Mouse (Mus musculus): ENCODE measurements around the gene Xcr1. TPM values are rescaled to one million over a fixed set of nuclear protein-coding genes. Genes with fewer than 3 reads are reported as not detected.

The Xcr1 gene
- polyA plus RNA-seq (2012; rRNA removed) (0.01 TPM in 1 of 2 replicates, not detected in the other), polyA plus RNA-seq (2014; fragmentation: Nextera tagmentation; extraction: Ambion mirVana) (not detected in 2 replicates)

DNA sequence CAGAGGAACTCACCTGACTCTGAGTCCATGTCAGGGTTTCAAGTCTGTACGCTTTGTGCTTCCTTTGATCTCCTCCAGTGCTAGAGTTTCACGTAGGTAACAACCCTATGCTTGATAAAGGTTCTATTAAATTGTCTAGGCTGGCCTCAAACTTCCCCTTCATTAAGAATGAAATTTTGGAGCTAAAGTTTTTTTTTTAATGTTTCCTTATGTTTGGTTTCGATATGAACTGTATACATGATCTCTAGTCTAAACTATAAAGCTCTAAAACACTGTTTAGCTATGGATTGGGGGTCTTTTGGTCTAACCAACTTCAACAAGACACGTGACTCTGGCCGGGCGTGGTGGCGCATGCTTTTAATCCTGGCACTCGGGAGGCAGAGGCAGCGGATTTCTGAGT lies at the start of gene Xcr1:
TSS of gene Xcr1 (minus strand) at position 101 of the 400 bp plus-strand sequence.
- WGBS (ENCODE audit: insufficient replicate concordance), result 70% methylated on average over 9 of the region's 9 CpGs
- H3K27ac ChIP-seq, result no peak within 1 kb of the TSS

GRCm38 (mm10) chr9:123872049-123872448 lies 10.2 kb upstream of the Xcr1 start:
- H3K36me3 ChIP-seq (replicated peaks; ENCODE audit: control insufficient read depth, insufficient read depth, low read depth), result no peaks in the 10 kb centered on the region
- no peaks in the 10 kb centered on the region for H3K9me3 ChIP-seq (ENCODE audit: control insufficient read depth, low read length)
- 42% methylated on average over 4 of the region's 4 CpGs for WGBS (ENCODE audit: insufficient replicate concordance)
- H3K4me2 ChIP-seq (ENCODE audit: low read depth), result no peak overlapping the region
- no peaks in the 10 kb centered on the region for H3K4me1 ChIP-seq (replicated peaks; ENCODE audit: control insufficient read depth in 2 of 2, insufficient read depth in 2 of 2, low read length in 1 of 2)
- DNase-seq (ENCODE audit: low read depth in 3 of 3, low spot score in 3 of 3) (no peak), ATAC-seq (ENCODE audit: insufficient read depth) (no peak)
- no peak overlapping the region for H3K27ac ChIP-seq
- H3K27me3 ChIP-seq (ENCODE audit: control insufficient read depth, insufficient read depth, low read length), result no peaks in the 10 kb centered on the region
- no peak overlapping the region for H3K4me3 ChIP-seq (ENCODE audit: insufficient read depth in 1 of 2, low read depth in 2 of 2, low read length in 2 of 2)
- TF ChIP-seq CTCF (IDR thresholded peaks at IDR 0.05; ENCODE audit: low read depth) (no peak), EP300 (IDR thresholded peaks at IDR 0.05; ENCODE audit: low read depth) (no peak)
- H3K9ac ChIP-seq (replicated peaks), result no peak overlapping the region

More for the DNA sequence above, at the start of gene Xcr1:
- H3K4me1 ChIP-seq (replicated peaks; ENCODE audit: control insufficient read depth in 2 of 2, insufficient read depth in 2 of 2, low read length in 1 of 2), result no peaks in the 10 kb centered on the region
- H3K9ac ChIP-seq (replicated peaks), result no peak within 1 kb of the TSS
- TF ChIP-seq CTCF (IDR thresholded peaks at IDR 0.05; ENCODE audit: low read depth) (no peak), EP300 (IDR thresholded peaks at IDR 0.05; ENCODE audit: low read depth) (no peak)
- H3K9me3 ChIP-seq (ENCODE audit: control insufficient read depth, low read length), result no peaks in the 10 kb centered on the region
- ATAC-seq (ENCODE audit: insufficient read depth) (no peak), DNase-seq (ENCODE audit: low read depth in 3 of 3, low spot score in 3 of 3) (no peak)
- H3K27me3 ChIP-seq (ENCODE audit: control insufficient read depth, insufficient read depth, low read length), result no peaks in the 10 kb centered on the region
- no peaks in the 10 kb centered on the region for H3K36me3 ChIP-seq (replicated peaks; ENCODE audit: control insufficient read depth, insufficient read depth, low read depth)
- no peak within 1 kb of the TSS for H3K4me3 ChIP-seq (ENCODE audit: insufficient read depth in 1 of 2, low read depth in 2 of 2, low read length in 2 of 2)
- no peak within 1 kb of the TSS for H3K4me2 ChIP-seq (ENCODE audit: low read depth)

DNA sequence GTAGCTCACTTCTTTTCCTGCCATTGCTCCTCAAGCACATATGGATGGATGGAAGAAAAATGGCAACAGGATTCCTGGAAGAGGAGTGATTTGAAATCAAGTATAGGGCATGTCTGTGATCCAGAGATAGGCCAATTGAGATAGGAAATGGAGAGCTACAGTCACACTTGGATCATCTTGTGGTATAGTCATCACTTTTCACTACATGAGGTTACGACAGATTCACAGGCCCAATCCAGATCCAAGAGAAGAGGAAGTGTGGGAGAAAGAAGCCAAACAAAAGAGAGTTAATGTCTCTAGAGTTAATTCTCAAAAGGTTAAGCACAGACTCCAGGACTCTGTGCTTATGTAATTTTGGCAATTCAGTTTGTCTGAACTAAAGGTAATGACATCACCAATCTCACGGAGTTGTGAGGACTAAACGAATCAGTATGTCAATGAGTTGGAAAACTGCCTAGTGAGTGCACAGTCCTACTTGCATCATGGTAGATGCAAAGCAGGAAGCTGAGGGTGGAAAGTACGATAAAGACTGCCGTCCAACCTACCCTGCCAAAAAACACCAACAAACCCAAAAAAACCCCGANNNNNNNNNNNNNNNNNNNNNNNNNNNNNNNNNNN lies 7.4 kb upstream of the Xcr1 start:
- Histone ChIP-seq H3K9ac (replicated peaks) (no peak overlapping the region), H3K4me1 (replicated peaks; ENCODE audit: control insufficient read depth in 2 of 2, insufficient read depth in 2 of 2, low read length in 1 of 2) (no peaks in the 10 kb centered on the region), H3K27ac (no peak overlapping the region), H3K36me3 (replicated peaks; ENCODE audit: control insufficient read depth, insufficient read depth, low read depth) (no peaks in the 10 kb centered on the region), H3K9me3 (ENCODE audit: control insufficient read depth, low read length) (no peaks in the 10 kb centered on the region), H3K27me3 (ENCODE audit: control insufficient read depth, insufficient read depth, low read length) (no peaks in the 10 kb centered on the region), H3K4me3 (ENCODE audit: insufficient read depth in 1 of 2, low read depth in 2 of 2, low read length in 2 of 2) (no peak overlapping the region), H3K4me2 (ENCODE audit: low read depth) (no peak overlapping the region)
- WGBS (ENCODE audit: insufficient replicate concordance), result 40% methylated on average over 4 of the region's 6 CpGs
- ATAC-seq (ENCODE audit: insufficient read depth) (no peak), DNase-seq (ENCODE audit: low read depth in 3 of 3, low spot score in 3 of 3) (no peak)
- TF ChIP-seq EP300 (IDR thresholded peaks at IDR 0.05; ENCODE audit: low read depth) (no peak), CTCF (IDR thresholded peaks at IDR 0.05; ENCODE audit: low read depth) (no peak)

- TF ChIP-seq EP300 (IDR thresholded peaks at IDR 0.05; ENCODE audit: low read depth), result no peak
- no peak for TF ChIP-seq CTCF (IDR thresholded peaks at IDR 0.05; ENCODE audit: low read depth)
- Histone ChIP-seq H3K4me1 (replicated peaks; ENCODE audit: control insufficient read depth in 2 of 2, insufficient read depth in 2 of 2, low read length in 1 of 2) (no peaks in the 10 kb centered on the region), H3K9me3 (ENCODE audit: control insufficient read depth, low read length) (no peaks in the 10 kb centered on the region), H3K4me2 (ENCODE audit: low read depth) (no peak overlapping the region), H3K4me3 (ENCODE audit: insufficient read depth in 1 of 2, low read depth in 2 of 2, low read length in 2 of 2) (no peak overlapping the region), H3K27me3 (ENCODE audit: control insufficient read depth, insufficient read depth, low read length) (no peaks in the 10 kb centered on the region), H3K27ac (no peak overlapping the region), H3K9ac (replicated peaks) (no peak overlapping the region), H3K36me3 (replicated peaks; ENCODE audit: control insufficient read depth, insufficient read depth, low read depth) (no peaks in the 10 kb centered on the region)
- DNase-seq (ENCODE audit: low read depth in 3 of 3, low spot score in 3 of 3), result no peak
- ATAC-seq (ENCODE audit: insufficient read depth), result no peak
- 71% methylated on average over 1 of the region's 1 CpGs for WGBS (ENCODE audit: insufficient replicate concordance)
These were observed 1.8 kb upstream of the Xcr1 start for GRCm38 (mm10) chr9:123863641-123864040.

DNA sequence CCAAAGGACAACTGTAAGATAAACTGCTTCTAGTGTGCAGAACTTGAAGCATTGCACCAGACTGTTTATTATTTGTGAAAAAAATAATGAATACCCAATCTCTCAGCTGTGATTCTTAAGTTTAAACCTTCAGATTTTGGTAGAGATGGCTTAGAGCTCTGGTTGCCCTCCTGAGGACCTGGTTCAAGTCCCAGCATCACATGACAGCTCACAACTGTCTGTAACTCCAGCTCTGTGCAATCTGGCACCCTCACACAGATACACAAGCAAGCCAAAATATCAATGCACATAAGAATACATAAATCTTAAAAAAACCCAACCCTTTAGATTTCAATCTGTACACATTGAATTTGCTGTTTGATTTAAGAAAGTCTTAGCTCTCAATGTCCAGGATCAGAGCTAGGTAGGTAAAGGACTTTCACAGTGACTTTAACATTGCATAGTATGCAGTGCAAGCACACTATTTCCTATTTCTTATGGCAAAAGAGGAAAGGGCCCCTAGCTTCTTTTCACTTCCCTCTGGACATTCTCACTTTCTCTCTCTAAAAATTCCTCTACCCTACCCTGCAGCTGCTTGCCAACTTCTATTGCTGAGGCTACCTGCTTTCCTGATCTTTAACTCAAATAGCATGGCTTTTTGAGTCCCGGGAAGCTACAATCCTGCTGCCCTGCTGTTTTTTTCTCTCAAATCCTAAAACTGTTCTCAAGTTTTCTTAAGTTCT lies 1.2 kb upstream of the Xcr1 start:
- no peak for TF ChIP-seq EP300 (IDR thresholded peaks at IDR 0.05; ENCODE audit: low read depth)
- TF ChIP-seq CTCF (IDR thresholded peaks at IDR 0.05; ENCODE audit: low read depth), result no peak
- Histone ChIP-seq H3K9me3 (ENCODE audit: control insufficient read depth, low read length) (no peaks in the 10 kb centered on the region), H3K4me3 (ENCODE audit: insufficient read depth in 1 of 2, low read depth in 2 of 2, low read length in 2 of 2) (no peak overlapping the region), H3K27ac (no peak overlapping the region), H3K36me3 (replicated peaks; ENCODE audit: control insufficient read depth, insufficient read depth, low read depth) (no peaks in the 10 kb centered on the region), H3K9ac (replicated peaks) (no peak overlapping the region), H3K27me3 (ENCODE audit: control insufficient read depth, insufficient read depth, low read length) (no peaks in the 10 kb centered on the region), H3K4me2 (ENCODE audit: low read depth) (no peak overlapping the region), H3K4me1 (replicated peaks; ENCODE audit: control insufficient read depth in 2 of 2, insufficient read depth in 2 of 2, low read length in 1 of 2) (no peaks in the 10 kb centered on the region)
- no peak for DNase-seq (ENCODE audit: low read depth in 3 of 3, low spot score in 3 of 3)
- 57% methylated on average over 1 of the region's 1 CpGs for WGBS (ENCODE audit: insufficient replicate concordance)
- no peak for ATAC-seq (ENCODE audit: insufficient read depth)

Measured in liver, embryonic 14.5 days (tissue).